25 mouse cellular contexts compared by ENCODE assay signal in genomic region chr2:32818208-32818607, GRCm38 (mm10). TPM values are rescaled to one million over a fixed set of nuclear protein-coding genes. Genes with fewer than 3 reads are reported as not detected.
DNase-seq lines count a peak whose midpoint lies in the region; ATAC-seq and TF ChIP-seq lines count a peak whose summit lies in the region.
"Had no signal": no experiment of that assay in that cellular context is flagged by ENCODE, and none has a peak within 500 bp of the region (broad histone marks: within the 10 kb centered on the region; RNA-seq: fewer than 3 reads in every experiment).

No protein-coding gene starts in this region.

- peaks cover 51% of the 10 kb centered on the region for H3K36me3 ChIP-seq in forebrain, embryonic 14.5 days (ENCODE audit: control insufficient read depth, insufficient read depth, low read length)
- H3K36me3 ChIP-seq in forebrain, embryonic 10.5 days (replicated peaks): peaks cover 13% of the 10 kb centered on the region
- peaks cover 35% of the 10 kb centered on the region for H3K36me3 ChIP-seq in hindbrain, postnatal 0 days (ENCODE audit: insufficient read depth, low read length)
- peaks cover 20% of the 10 kb centered on the region; the same call in 1 of the 2 replicates for H3K36me3 ChIP-seq in hindbrain, embryonic 16.5 days (ENCODE audit: control insufficient read depth, insufficient read depth, low read length)
- peaks cover 14% of the 10 kb centered on the region for H3K36me3 ChIP-seq in forebrain, embryonic 16.5 days (ENCODE audit: control insufficient read depth, insufficient read depth)

- H3K27me3 ChIP-seq in cerebellum, adult 2 months (ENCODE audit: control insufficient read depth, insufficient read depth, low read length): no peaks in the 10 kb centered on the region
- no peaks in the 10 kb centered on the region for H3K27me3 ChIP-seq in forebrain, embryonic 14.5 days (replicated peaks; ENCODE audit: control insufficient read depth, insufficient read depth, low read length)
- H3K27me3 ChIP-seq in forebrain, embryonic 10.5 days (ENCODE audit: poor library complexity, severe bottlenecking): no peaks in the 10 kb centered on the region
- no peaks in the 10 kb centered on the region for H3K27me3 ChIP-seq in hindbrain, postnatal 0 days (ENCODE audit: insufficient read depth, low read length)
- no peaks in the 10 kb centered on the region for H3K27me3 ChIP-seq in hindbrain, embryonic 16.5 days (replicated peaks; ENCODE audit: control insufficient read depth, insufficient read depth, low read length)
- no peaks in the 10 kb centered on the region for H3K27me3 ChIP-seq in forebrain, embryonic 16.5 days (replicated peaks; ENCODE audit: control insufficient read depth, insufficient read depth, low read length)
- H3K27me3 ChIP-seq: heart, embryonic 12.5 days; heart, embryonic 15.5 days; hindbrain, embryonic 15.5 days had no signal

- no peak for TF ChIP-seq CTCF in cerebellum, adult 2 months (IDR thresholded peaks at IDR 0.05; ENCODE audit: borderline replicate concordance, insufficient read depth, low read depth, low read length)
- no peak for TF ChIP-seq CTCF in hindbrain, postnatal 0 days (IDR thresholded peaks at IDR 0.05; ENCODE audit: low read depth)

- H3K9ac ChIP-seq in forebrain, embryonic 14.5 days (ENCODE audit: low read length): no peak overlapping the region
- no peak overlapping the region for H3K9ac ChIP-seq in hindbrain, postnatal 0 days (replicated peaks; ENCODE audit: low read length)
- no peak overlapping the region for H3K9ac ChIP-seq in hindbrain, embryonic 16.5 days (ENCODE audit: low read depth, low read length)
- H3K9ac ChIP-seq in forebrain, embryonic 16.5 days (replicated peaks; ENCODE audit: low read depth, low read length): no peak overlapping the region
- H3K9ac ChIP-seq: heart, embryonic 12.5 days; heart, embryonic 15.5 days; hindbrain, embryonic 15.5 days had no signal

- 16% methylated on average over 5 of the region's 5 CpGs for WGBS in cerebellum, adult 2 months
- WGBS in forebrain, embryonic 14.5 days: 91% methylated on average over 5 of the region's 5 CpGs
- WGBS in forebrain, embryonic 10.5 days: 91% methylated on average over 5 of the region's 5 CpGs
- 72% methylated on average over 5 of the region's 5 CpGs for WGBS in hindbrain, postnatal 0 days
- WGBS in hindbrain, embryonic 16.5 days: 90% methylated on average over 5 of the region's 5 CpGs
- 94% methylated on average over 5 of the region's 5 CpGs for WGBS in forebrain, embryonic 16.5 days

- H3K9me3 ChIP-seq in forebrain, embryonic 14.5 days (replicated peaks; ENCODE audit: control insufficient read depth, low read length): no peaks in the 10 kb centered on the region
- no peaks in the 10 kb centered on the region for H3K9me3 ChIP-seq in forebrain, embryonic 10.5 days
- no peaks in the 10 kb centered on the region for H3K9me3 ChIP-seq in hindbrain, postnatal 0 days (ENCODE audit: low read length)
- no peaks in the 10 kb centered on the region for H3K9me3 ChIP-seq in hindbrain, embryonic 16.5 days (ENCODE audit: control insufficient read depth, low read length)
- H3K9me3 ChIP-seq in forebrain, embryonic 16.5 days (ENCODE audit: control insufficient read depth, low read length): no peaks in the 10 kb centered on the region
- H3K9me3 ChIP-seq: heart, embryonic 12.5 days; heart, embryonic 15.5 days; hindbrain, embryonic 15.5 days had no signal

- TF ChIP-seq POLR2A in cerebellum, adult 2 months (IDR thresholded peaks at IDR 0.05; ENCODE audit: borderline replicate concordance, insufficient read depth, low read length): no peak

- H3K4me3 ChIP-seq in cerebellum, adult 2 months (replicated peaks; ENCODE audit: insufficient read depth, low read depth, low read length): no peak overlapping the region
- H3K4me3 ChIP-seq in forebrain, embryonic 14.5 days (ENCODE audit: low read depth, low read length): no peak overlapping the region
- no peak overlapping the region for H3K4me3 ChIP-seq in forebrain, embryonic 10.5 days
- H3K4me3 ChIP-seq in hindbrain, postnatal 0 days (ENCODE audit: low read length): no peak overlapping the region
- no peak overlapping the region for H3K4me3 ChIP-seq in hindbrain, embryonic 16.5 days (ENCODE audit: low read length)
- H3K4me3 ChIP-seq in forebrain, embryonic 16.5 days (replicated peaks; ENCODE audit: low read length): no peak overlapping the region
- H3K4me3 ChIP-seq: heart, embryonic 12.5 days; heart, embryonic 15.5 days; hindbrain, embryonic 15.5 days had no signal

- peaks cover 63% of the 10 kb centered on the region for H3K4me1 ChIP-seq in cerebellum, adult 2 months (ENCODE audit: control insufficient read depth, insufficient read depth, low read length)
- H3K4me1 ChIP-seq in forebrain, embryonic 14.5 days (ENCODE audit: control insufficient read depth, insufficient read depth, low read length): no peaks in the 10 kb centered on the region
- peaks cover 8% of the 10 kb centered on the region for H3K4me1 ChIP-seq in forebrain, embryonic 10.5 days
- no peaks in the 10 kb centered on the region for H3K4me1 ChIP-seq in hindbrain, postnatal 0 days (ENCODE audit: insufficient read depth, low read length)
- H3K4me1 ChIP-seq in hindbrain, embryonic 16.5 days (ENCODE audit: control insufficient read depth, insufficient read depth, low read depth, low read length): 0 out of 2 replicates have a peak, but pooled peaks cover 2% of the 10 kb centered on the region
- peaks cover 12% of the 10 kb centered on the region for H3K4me1 ChIP-seq in forebrain, embryonic 16.5 days (replicated peaks; ENCODE audit: control insufficient read depth, insufficient read depth, low read length)

- peak in 1 of 2 experiments; percentile 35 for DNase-seq in cerebellum, adult 2 months
- DNase-seq in cerebellum, adult 9-10 months: no peak
- no peak for DNase-seq in forebrain, embryonic 14.5 days (ENCODE audit: low spot score)
- DNase-seq in forebrain, embryonic 10.5 days (ENCODE audit: extremely low spot score, low spot score): no peak
- DNase-seq in hindbrain, postnatal 0 days (ENCODE audit: low spot score): no peak
- DNase-seq in urinary bladder, postnatal 14 days (ENCODE audit: low spot score): no peak
- DNase-seq: adrenal gland, adult 8-10 months; adrenal gland, postnatal 25 days; cerebellum, adult 18-20 months; gastrocnemius, postnatal 25 days; heart, adult 18-20 months; heart, postnatal 10 days; heart, postnatal 36 days; kidney, adult 2 months had no signal

- no peak overlapping the region for H3K4me2 ChIP-seq in forebrain, embryonic 14.5 days (ENCODE audit: low read length)
- H3K4me2 ChIP-seq in hindbrain, postnatal 0 days (ENCODE audit: low read depth, low read length): no peak overlapping the region
- no peak overlapping the region for H3K4me2 ChIP-seq in hindbrain, embryonic 16.5 days (ENCODE audit: low read length)
- H3K4me2 ChIP-seq in forebrain, embryonic 16.5 days (ENCODE audit: low read length): no peak overlapping the region
- H3K4me2 ChIP-seq: heart, embryonic 12.5 days; heart, embryonic 15.5 days; hindbrain, embryonic 15.5 days had no signal

- no peak for ATAC-seq in forebrain, embryonic 14.5 days
- no peak for ATAC-seq in hindbrain, postnatal 0 days
- no peak for ATAC-seq in hindbrain, embryonic 16.5 days
- no peak for ATAC-seq in forebrain, embryonic 16.5 days
- ATAC-seq: activated CD4-positive, CD25-positive, alpha-beta regulatory T cell, adult 4 months; inflammation-experienced regulatory T-cells, adult 6 months; intestine, embryonic 16.5 days had no signal

- peak overlapping the region; percentile 96 for H3K27ac ChIP-seq in cerebellum, adult 2 months (ENCODE audit: insufficient read depth, low read length)
- peak overlapping the region; percentile 83; the same call in 1 of the 2 replicates for H3K27ac ChIP-seq in forebrain, embryonic 14.5 days (ENCODE audit: low read depth, low read length)
- H3K27ac ChIP-seq in forebrain, embryonic 10.5 days: no peak overlapping the region
- peak overlapping the region; percentile 78; the same call in 1 of the 2 replicates for H3K27ac ChIP-seq in hindbrain, postnatal 0 days
- H3K27ac ChIP-seq in hindbrain, embryonic 16.5 days (ENCODE audit: low read depth, low read length): no peak overlapping the region
- peak overlapping the region; percentile 87; the same call in 1 of the 2 replicates for H3K27ac ChIP-seq in forebrain, embryonic 16.5 days (ENCODE audit: low read length)
- H3K27ac ChIP-seq: heart, embryonic 15.5 days had no signal

RNA-seq across cellular contexts. Expression of gene Stxbp1, which starts 28.8 kb away (rescaled TPM):
- 889 and 932 TPM in 2 replicates for polyA plus RNA-seq in cerebellum, adult 2 months (2012; rRNA removed)
- 127 and 174 TPM in 2 replicates for polyA plus RNA-seq in forebrain, embryonic 14.5 days (2014; fragmentation: Nextera tagmentation; extraction: Ambion mirVana)
- 18.7 and 20.8 TPM in 2 replicates for polyA plus RNA-seq in forebrain, embryonic 10.5 days (2016; fragmentation: Nextera tagmentation; extraction: Ambion mirVana)
- 142 and 149 TPM in 2 replicates for total RNA-seq in hindbrain, postnatal 0 days (2014; rRNA removed)
- 318 and 348 TPM in 2 replicates for polyA plus RNA-seq in hindbrain, postnatal 0 days (2015; fragmentation: Nextera tagmentation; extraction: Ambion mirVana)
- 357 and 362 TPM in 2 replicates for polyA plus RNA-seq in hindbrain, embryonic 16.5 days (2015; fragmentation: Nextera tagmentation; extraction: Ambion mirVana)
- polyA plus RNA-seq in forebrain, embryonic 16.5 days (2015; fragmentation: Nextera tagmentation; extraction: Ambion mirVana): 227 and 251 TPM in 2 replicates

RNA-seq across cellular contexts. Expression of gene Cfap157, which starts 34.0 kb away (rescaled TPM):
- 0.70 and 1.7 TPM in 2 replicates for polyA plus RNA-seq in cerebellum, adult 2 months (2012; rRNA removed)
- polyA plus RNA-seq in forebrain, embryonic 14.5 days (2014; fragmentation: Nextera tagmentation; extraction: Ambion mirVana): 0.17 and 0.30 TPM in 2 replicates
- polyA plus RNA-seq in forebrain, embryonic 10.5 days (2016; fragmentation: Nextera tagmentation; extraction: Ambion mirVana): 1.1 and 1.2 TPM in 2 replicates
- 0.16 and 0.40 TPM in 2 replicates for total RNA-seq in hindbrain, postnatal 0 days (2014; rRNA removed)
- polyA plus RNA-seq in hindbrain, postnatal 0 days (2015; fragmentation: Nextera tagmentation; extraction: Ambion mirVana): 0.64 and 1.1 TPM in 2 replicates
- 0.75 and 1.1 TPM in 2 replicates for polyA plus RNA-seq in hindbrain, embryonic 16.5 days (2015; fragmentation: Nextera tagmentation; extraction: Ambion mirVana)
- 0.58 and 0.66 TPM in 2 replicates for polyA plus RNA-seq in forebrain, embryonic 16.5 days (2015; fragmentation: Nextera tagmentation; extraction: Ambion mirVana)
- total RNA-seq: adrenal gland, adult 8-10 months; adrenal gland, postnatal 25 days; ES-E14; gastrocnemius, adult 8-10 months; gastrocnemius, postnatal 25 days; heart, adult 18-20 months; heart, postnatal 36 days had no signal
- polyA plus RNA-seq: activated CD4-positive, CD25-positive, alpha-beta regulatory T cell, adult 4 months; embryonic facial prominence, embryonic 11.5 days; kidney, adult 2 months had no signal

RNA-seq across cellular contexts. Expression of gene Ptrh1, which starts 42.6 kb away (rescaled TPM):
- 7.4 and 8.5 TPM in 2 replicates for polyA plus RNA-seq in cerebellum, adult 2 months (2012; rRNA removed)
- polyA plus RNA-seq in forebrain, embryonic 14.5 days (2014; fragmentation: Nextera tagmentation; extraction: Ambion mirVana): 4.7 and 5.1 TPM in 2 replicates
- polyA plus RNA-seq in forebrain, embryonic 10.5 days (2016; fragmentation: Nextera tagmentation; extraction: Ambion mirVana): 4.4 and 5.1 TPM in 2 replicates
- total RNA-seq in hindbrain, postnatal 0 days (2014; rRNA removed): 0.75 and 2.9 TPM in 2 replicates
- 4.0 and 4.4 TPM in 2 replicates for polyA plus RNA-seq in hindbrain, postnatal 0 days (2015; fragmentation: Nextera tagmentation; extraction: Ambion mirVana)
- 6.5 and 6.8 TPM in 2 replicates for polyA plus RNA-seq in hindbrain, embryonic 16.5 days (2015; fragmentation: Nextera tagmentation; extraction: Ambion mirVana)
- 5.4 and 6.9 TPM in 2 replicates for polyA plus RNA-seq in forebrain, embryonic 16.5 days (2015; fragmentation: Nextera tagmentation; extraction: Ambion mirVana)

RNA-seq across cellular contexts. Expression of gene Ttc16, which starts 42.8 kb away (rescaled TPM):
- 2.0 and 2.6 TPM in 2 replicates for polyA plus RNA-seq in cerebellum, adult 2 months (2012; rRNA removed)
- polyA plus RNA-seq in forebrain, embryonic 14.5 days (2014; fragmentation: Nextera tagmentation; extraction: Ambion mirVana): 0.27 and 0.80 TPM in 2 replicates
- 0.32 and 0.36 TPM in 2 replicates for polyA plus RNA-seq in forebrain, embryonic 10.5 days (2016; fragmentation: Nextera tagmentation; extraction: Ambion mirVana)
- 0.78 and 1.6 TPM in 2 replicates for total RNA-seq in hindbrain, postnatal 0 days (2014; rRNA removed)
- 0.58 and 0.76 TPM in 2 replicates for polyA plus RNA-seq in hindbrain, postnatal 0 days (2015; fragmentation: Nextera tagmentation; extraction: Ambion mirVana)
- 0.53 and 0.60 TPM in 2 replicates for polyA plus RNA-seq in hindbrain, embryonic 16.5 days (2015; fragmentation: Nextera tagmentation; extraction: Ambion mirVana)
- 0.41 and 0.62 TPM in 2 replicates for polyA plus RNA-seq in forebrain, embryonic 16.5 days (2015; fragmentation: Nextera tagmentation; extraction: Ambion mirVana)
- total RNA-seq: gastrocnemius, postnatal 25 days; heart, postnatal 10 days had no signal
- polyA plus RNA-seq: embryonic facial prominence, embryonic 11.5 days had no signal

RNA-seq across cellular contexts. Expression of gene Fam129b, which starts 57.7 kb away (rescaled TPM):
- polyA plus RNA-seq in cerebellum, adult 2 months (2012; rRNA removed): 23.9 and 24.5 TPM in 2 replicates
- 13.8 and 17.7 TPM in 2 replicates for polyA plus RNA-seq in forebrain, embryonic 14.5 days (2014; fragmentation: Nextera tagmentation; extraction: Ambion mirVana)
- 22.8 and 25.3 TPM in 2 replicates for polyA plus RNA-seq in forebrain, embryonic 10.5 days (2016; fragmentation: Nextera tagmentation; extraction: Ambion mirVana)
- 49.8 and 52.7 TPM in 2 replicates for total RNA-seq in hindbrain, postnatal 0 days (2014; rRNA removed)
- 20.8 and 23.5 TPM in 2 replicates for polyA plus RNA-seq in hindbrain, postnatal 0 days (2015; fragmentation: Nextera tagmentation; extraction: Ambion mirVana)
- polyA plus RNA-seq in hindbrain, embryonic 16.5 days (2015; fragmentation: Nextera tagmentation; extraction: Ambion mirVana): 31.7 and 37.0 TPM in 2 replicates
- polyA plus RNA-seq in forebrain, embryonic 16.5 days (2015; fragmentation: Nextera tagmentation; extraction: Ambion mirVana): 36.4 and 41.1 TPM in 2 replicates

Comparison
In these comparisons a context has a peak if more than half of its experiments do, and no peak if none do; other contexts are left out.
1. H3K27ac ChIP-seq: peak in cerebellum, adult 2 months (single experiment), forebrain, embryonic 14.5 days (single experiment), hindbrain, postnatal 0 days (single experiment) and forebrain, embryonic 16.5 days (single experiment); none in forebrain, embryonic 10.5 days (single experiment) and hindbrain, embryonic 16.5 days (single experiment).